Mouse (Mus musculus): ENCODE results near the gene Daxx. TPM values are rescaled to one million over a fixed set of nuclear protein-coding genes. Genes with fewer than 3 reads are reported as not detected.

The Daxx gene
- polyA plus RNA-seq, 1 experiment from 2014 or later, result 55.9 TPM

- Histone ChIP-seq H3K27me3 (no peaks in the 10 kb centered on the region), H3K4me3 (no peak overlapping the region)
Measured at GRCm38 (mm10) chr17:33952879-33953278, 43.7 kb downstream of the Daxx start.

GRCm38 (mm10) chr17:33953310-33953709, 44.1 kb downstream of the Daxx start:
- no peak for ATAC-seq (ENCODE audit: low FRiP score, low read depth)
- H3K27me3 ChIP-seq, result no peaks in the 10 kb centered on the region
- H3K36me3 ChIP-seq, result peaks cover 27% of the 10 kb centered on the region
- H3K9ac ChIP-seq, result no peak overlapping the region
- no peak overlapping the region for H3K4me3 ChIP-seq
- peaks cover 70% of the 10 kb centered on the region for H3K4me1 ChIP-seq (replicated peaks)
- 86% methylated on average over 3 of the region's 3 CpGs for WGBS
- no peak overlapping the region for H3K4me2 ChIP-seq
- no peaks in the 10 kb centered on the region for H3K9me3 ChIP-seq
- H3K27ac ChIP-seq (replicated peaks), result no peak overlapping the region

More at GRCm38 (mm10) chr17:33952879-33953278, 43.7 kb downstream of the Daxx start:
- Histone ChIP-seq H3K36me3 (peaks cover 30% of the 10 kb centered on the region), H3K4me2 (no peak overlapping the region), H3K27ac (replicated peaks) (no peak overlapping the region), H3K9ac (no peak overlapping the region), H3K9me3 (no peaks in the 10 kb centered on the region), H3K4me1 (replicated peaks) (peaks cover 70% of the 10 kb centered on the region)
- no peak for ATAC-seq (ENCODE audit: low FRiP score, low read depth)
- WGBS, result 82% methylated on average over 4 of the region's 4 CpGs

GRCm38 (mm10) chr17:33953961-33954565, 44.8 kb downstream of the Daxx start:
- no peak for ATAC-seq (ENCODE audit: low FRiP score, low read depth)
- peaks cover 20% of the 10 kb centered on the region for H3K36me3 ChIP-seq
- H3K4me1 ChIP-seq (replicated peaks), result peaks cover 65% of the 10 kb centered on the region

GRCm38 (mm10) chr17:33954646-33955554, 45.7 kb downstream of the Daxx start:
- Histone ChIP-seq H3K27ac (replicated peaks) (peak overlapping the region; percentile 87), H3K4me2 (peak overlapping the region; percentile 86), H3K4me3 (peak overlapping the region; percentile 76), H3K27me3 (no peaks in the 10 kb centered on the region), H3K4me1 (replicated peaks) (peaks cover 57% of the 10 kb centered on the region), H3K9me3 (no peaks in the 10 kb centered on the region), H3K36me3 (peaks cover 26% of the 10 kb centered on the region), H3K9ac (peak overlapping the region; percentile 90)
- ATAC-seq (ENCODE audit: low FRiP score, low read depth), result peak; percentile 49; the same call in 1 of the 2 replicates
- under 1% methylated on average over 33 of the region's 33 CpGs for WGBS

More at GRCm38 (mm10) chr17:33953961-33954565, 44.8 kb downstream of the Daxx start:
- Histone ChIP-seq H3K27ac (replicated peaks) (0 out of 2 replicates have a peak overlapping the region, but pooled peaks have one; percentile 87), H3K27me3 (no peaks in the 10 kb centered on the region), H3K9me3 (no peaks in the 10 kb centered on the region), H3K9ac (peak overlapping the region; percentile 90), H3K4me2 (peak overlapping the region; percentile 86), H3K4me3 (peak overlapping the region; percentile 76)
- WGBS, result 31% methylated on average over 5 of the region's 5 CpGs

- Histone ChIP-seq H3K4me1 (replicated peaks) (peaks cover 49% of the 10 kb centered on the region), H3K4me2 (peak within 1 kb of the TSS; percentile 86), H3K9me3 (no peaks in the 10 kb centered on the region), H3K36me3 (peaks cover 28% of the 10 kb centered on the region), H3K27me3 (no peaks in the 10 kb centered on the region), H3K4me3 (peak within 1 kb of the TSS; percentile 76), H3K9ac (peak within 1 kb of the TSS; percentile 90), H3K27ac (replicated peaks) (peak within 1 kb of the TSS; percentile 94)
- under 1% methylated on average over 50 of the region's 50 CpGs for WGBS
- peak; percentile 89 for ATAC-seq (ENCODE audit: low FRiP score, low read depth)
Measured at GRCm38 (mm10) chr17:33955555-33956214, 46.5 kb downstream of the Daxx start, which contains the start of the genes Vps52 and Rps18. Gene Vps52 (plus strand): TSS chr17:33955812. Gene Rps18 (minus strand): TSS chr17:33956001.

GRCm38 (mm10) chr17:33956336-33956735, 47.1 kb downstream of the Daxx start:
- Histone ChIP-seq H3K36me3 (peaks cover 33% of the 10 kb centered on the region), H3K4me2 (peak overlapping the region; percentile 77), H3K9me3 (no peaks in the 10 kb centered on the region), H3K4me3 (peak overlapping the region; percentile 76), H3K27ac (replicated peaks) (peak overlapping the region; percentile 94), H3K27me3 (no peaks in the 10 kb centered on the region), H3K9ac (peak overlapping the region; percentile 79), H3K4me1 (replicated peaks) (peaks cover 45% of the 10 kb centered on the region)
- ATAC-seq (ENCODE audit: low FRiP score, low read depth), result no peak
- 9% methylated on average over 10 of the region's 10 CpGs for WGBS

- no peak overlapping the region for H3K27ac ChIP-seq (replicated peaks)
- H3K4me1 ChIP-seq (replicated peaks), result peaks cover 34% of the 10 kb centered on the region
- no peak for ATAC-seq (ENCODE audit: low FRiP score, low read depth)
- WGBS, result 88% methylated on average over 6 of the region's 6 CpGs
- peaks cover 31% of the 10 kb centered on the region for H3K36me3 ChIP-seq
- H3K27me3 ChIP-seq, result no peaks in the 10 kb centered on the region
- H3K4me3 ChIP-seq, result no peak overlapping the region
- no peaks in the 10 kb centered on the region for H3K9me3 ChIP-seq
- H3K9ac ChIP-seq, result no peak overlapping the region
- no peak overlapping the region for H3K4me2 ChIP-seq
Measured at GRCm38 (mm10) chr17:33957493-33957892, 48.3 kb downstream of the Daxx start.

- H3K27me3 ChIP-seq, result no peaks in the 10 kb centered on the region
- no peak overlapping the region for H3K4me2 ChIP-seq
- peaks cover 24% of the 10 kb centered on the region for H3K4me1 ChIP-seq (replicated peaks)
- WGBS, result 94% methylated on average over 11 of the region's 11 CpGs
- H3K4me3 ChIP-seq, result no peak overlapping the region
- H3K9ac ChIP-seq, result no peak overlapping the region
- no peaks in the 10 kb centered on the region for H3K9me3 ChIP-seq
- ATAC-seq (ENCODE audit: low FRiP score, low read depth), result no peak
- H3K27ac ChIP-seq (replicated peaks), result no peak overlapping the region
- H3K36me3 ChIP-seq, result peaks cover 31% of the 10 kb centered on the region
Measured at GRCm38 (mm10) chr17:33958451-33958850, 49.2 kb downstream of the Daxx start.

- Histone ChIP-seq H3K9me3 (no peaks in the 10 kb centered on the region), H3K27me3 (no peaks in the 10 kb centered on the region), H3K36me3 (peaks cover 31% of the 10 kb centered on the region), H3K4me3 (no peak overlapping the region), H3K27ac (replicated peaks) (no peak overlapping the region), H3K4me2 (no peak overlapping the region), H3K9ac (no peak overlapping the region), H3K4me1 (replicated peaks) (peaks cover 17% of the 10 kb centered on the region)
- WGBS, result 98% methylated on average over 13 of the region's 13 CpGs
- no peak for ATAC-seq (ENCODE audit: low FRiP score, low read depth)
Measured at GRCm38 (mm10) chr17:33959135-33959534, 49.9 kb downstream of the Daxx start.

GRCm38 (mm10) chr17:33959948-33960347, 50.7 kb downstream of the Daxx start:
- no peak for ATAC-seq (ENCODE audit: low FRiP score, low read depth)
- Histone ChIP-seq H3K27ac (replicated peaks) (no peak overlapping the region), H3K9ac (no peak overlapping the region), H3K4me2 (no peak overlapping the region), H3K4me3 (no peak overlapping the region), H3K36me3 (peaks cover 33% of the 10 kb centered on the region), H3K27me3 (no peaks in the 10 kb centered on the region), H3K4me1 (replicated peaks) (peaks cover 9% of the 10 kb centered on the region), H3K9me3 (no peaks in the 10 kb centered on the region)
- 93% methylated on average over 15 of the region's 15 CpGs for WGBS

- no peak overlapping the region for H3K4me2 ChIP-seq
- no peak overlapping the region for H3K9ac ChIP-seq
- peaks cover 51% of the 10 kb centered on the region for H3K36me3 ChIP-seq
- H3K27me3 ChIP-seq, result no peaks in the 10 kb centered on the region
- H3K4me3 ChIP-seq, result no peak overlapping the region
- no peak for ATAC-seq (ENCODE audit: low FRiP score, low read depth)
- no peak overlapping the region for H3K27ac ChIP-seq (replicated peaks)
- WGBS, result 94% methylated on average over 7 of the region's 7 CpGs
- H3K9me3 ChIP-seq, result no peaks in the 10 kb centered on the region
- no peaks in the 10 kb centered on the region for H3K4me1 ChIP-seq (replicated peaks)
Measured at GRCm38 (mm10) chr17:33962876-33963275, 53.7 kb downstream of the Daxx start.
